Mouse (Mus musculus) spleen, adult 18-20 months (tissue): ENCODE measurements around the gene Tmem120a.
A peak's percentile ranks its signal among the peaks of the same experiment; 100 is the strongest.

Experiments
- DNase-seq, 2 experiments: peaks; one replicate each; pipeline ENCODE4 v3.0.0; 2022; ENCODE audit warnings: mixed read lengths in 2 of 2

The Tmem120a gene

GRCm38 (mm10) chr5:135743741-135744609 lies at the start of gene Tmem120a:
Tmem120a (minus strand) TSS chr5:135744448.
- peak; percentile 90 to 96 for DNase-seq

GRCm38 (mm10) chr5:135782901-135783300 lies 38.7 kb upstream of the Tmem120a start:
- DNase-seq = no peak

DNA sequence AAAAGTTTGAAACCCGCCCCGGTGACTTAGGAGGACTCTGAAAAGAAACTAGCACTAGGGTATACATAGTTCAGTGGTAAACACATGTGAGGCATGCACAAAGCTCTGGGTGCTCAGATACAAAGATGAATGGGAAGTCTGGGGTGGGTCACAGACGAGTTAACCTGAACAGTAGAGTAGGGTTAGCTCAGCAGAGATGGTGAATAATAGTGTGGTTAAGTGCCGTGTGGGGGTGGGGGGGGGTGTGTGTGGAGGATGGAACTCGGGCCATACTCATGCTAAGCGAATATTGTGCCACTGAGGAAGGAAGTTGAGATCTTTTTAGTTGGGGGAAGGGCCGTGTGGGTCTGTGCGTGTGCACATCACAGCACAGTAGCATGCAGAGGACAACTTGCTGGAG lies 36.1 kb upstream of the Tmem120a start:
- DNase-seq = no peak

- peak; percentile 96 to 99 for DNase-seq
Observed at GRCm38 (mm10) chr5:135778471-135779445, 34.5 kb upstream of the Tmem120a start, which contains the start of gene Mdh2. Mdh2 (plus strand) TSS chr5:135778480.

DNA sequence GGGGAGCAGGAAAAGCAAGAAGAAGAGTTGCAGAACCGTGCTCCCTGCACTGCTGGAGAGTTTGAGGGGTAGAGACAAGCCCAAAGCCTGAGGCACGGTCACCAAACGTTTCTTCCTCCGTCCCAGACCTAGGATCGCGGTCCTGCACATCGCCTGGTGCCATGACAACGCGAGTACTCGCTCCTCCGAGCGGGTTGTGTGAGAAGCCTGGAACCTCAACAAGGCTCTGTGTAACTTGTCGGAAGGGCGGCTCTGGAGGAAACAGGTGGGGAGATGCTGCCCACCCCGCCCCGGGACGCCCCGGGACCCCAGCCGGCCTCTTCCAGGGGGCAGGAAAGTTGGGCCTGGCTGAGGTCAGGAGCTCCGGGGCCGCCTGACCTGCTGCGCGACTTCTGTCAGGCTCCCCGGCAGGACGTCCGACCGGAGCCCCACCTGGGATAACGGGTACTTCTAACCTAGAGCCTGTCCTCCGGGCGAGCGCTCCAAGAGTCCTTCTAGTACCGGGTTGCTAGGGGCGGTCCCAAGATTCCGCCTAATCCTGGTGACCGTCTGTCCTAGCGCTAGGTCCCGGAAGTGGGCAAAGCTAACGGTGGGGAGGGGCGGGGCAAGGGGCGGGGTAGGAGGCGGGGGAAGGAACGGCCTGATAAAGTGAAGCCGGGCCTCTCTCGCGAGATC lies 33.7 kb upstream of the Tmem120a start, which contains the start of gene Styxl1:
TSS of gene Styxl1 (minus strand) at position 590 of the 675 bp plus-strand sequence.
- DNase-seq = no peak

DNA sequence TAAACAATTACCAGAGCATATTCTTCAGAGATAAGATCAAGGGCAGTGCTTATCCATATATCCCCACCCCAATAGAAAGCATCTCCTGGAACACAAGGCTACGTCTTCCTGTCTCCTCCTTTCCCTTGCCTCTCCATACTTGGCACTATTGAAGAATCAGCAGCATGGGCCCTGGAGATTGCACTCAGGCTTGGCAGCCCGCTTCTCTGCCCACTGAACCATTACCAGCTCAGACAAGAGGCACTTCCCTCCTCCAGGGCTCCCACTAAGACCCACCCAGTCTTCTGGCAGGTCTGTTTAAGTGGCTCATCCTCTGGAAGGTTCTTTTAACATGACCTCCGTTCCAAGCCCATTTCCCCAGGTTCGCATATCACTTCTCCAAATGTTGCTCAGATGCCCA lies 32.3 kb upstream of the Tmem120a start:
- DNase-seq = no peak

DNA sequence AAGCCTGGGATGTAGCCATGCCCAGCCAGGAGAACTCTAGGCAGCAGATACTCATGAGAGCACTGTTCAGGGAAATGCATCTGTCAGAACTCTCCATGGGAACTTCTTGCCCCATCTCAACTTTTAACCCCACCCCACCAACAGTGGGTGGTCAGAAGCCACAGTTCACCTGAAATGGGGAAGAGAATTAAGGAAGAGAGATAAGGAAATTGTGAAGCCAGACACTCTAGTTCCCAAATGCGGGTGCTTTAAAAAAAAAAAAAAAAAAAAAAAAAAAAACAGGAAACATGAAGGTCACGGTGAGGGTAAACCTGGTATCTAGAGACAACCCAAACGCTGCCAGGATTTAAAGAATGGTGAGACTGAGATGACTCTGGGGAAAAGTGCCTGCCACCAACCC lies 28.3 kb upstream of the Tmem120a start:
- no peak for DNase-seq

DNA sequence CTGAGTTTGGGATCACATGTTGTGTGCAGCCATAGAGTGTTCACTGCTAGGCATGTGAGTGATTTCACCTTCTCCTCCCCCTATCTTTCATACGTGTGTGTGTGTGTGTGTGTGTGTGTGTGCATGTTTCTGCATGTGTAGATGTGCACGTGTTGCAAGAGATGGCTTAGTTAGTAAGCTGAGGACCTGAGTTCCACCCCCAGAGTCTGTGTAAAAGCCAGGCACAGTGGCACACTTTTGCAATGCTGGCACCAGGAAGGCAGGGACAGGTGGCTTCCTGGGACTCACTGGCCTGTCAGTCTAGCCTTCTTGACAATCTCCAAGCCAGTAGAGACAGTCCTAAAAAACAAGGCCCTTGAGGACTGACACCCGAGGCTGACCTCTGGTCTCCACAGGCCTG lies 20.7 kb upstream of the Tmem120a start:
- no peak for DNase-seq

DNA sequence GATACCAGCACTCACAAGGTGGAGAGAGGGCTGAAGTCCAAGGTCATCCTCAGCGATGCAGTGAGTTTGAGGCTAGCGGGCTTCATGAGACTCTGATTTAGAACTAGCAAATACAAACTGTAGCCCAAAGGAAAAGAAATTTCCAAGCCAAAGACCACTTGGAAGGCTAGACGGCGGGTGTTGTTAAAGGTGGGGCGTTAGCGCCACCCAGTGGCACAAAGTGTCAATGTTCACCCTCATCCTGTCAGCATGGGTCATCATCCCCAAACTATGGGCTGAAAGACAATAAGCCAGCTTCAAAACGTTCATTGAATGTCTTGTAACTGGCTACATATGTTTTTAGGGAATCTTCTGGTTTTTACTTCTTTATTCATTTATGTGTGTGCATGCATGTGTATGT lies 19.3 kb upstream of the Tmem120a start:
- peak; percentile 28 to 70 for DNase-seq

DNA sequence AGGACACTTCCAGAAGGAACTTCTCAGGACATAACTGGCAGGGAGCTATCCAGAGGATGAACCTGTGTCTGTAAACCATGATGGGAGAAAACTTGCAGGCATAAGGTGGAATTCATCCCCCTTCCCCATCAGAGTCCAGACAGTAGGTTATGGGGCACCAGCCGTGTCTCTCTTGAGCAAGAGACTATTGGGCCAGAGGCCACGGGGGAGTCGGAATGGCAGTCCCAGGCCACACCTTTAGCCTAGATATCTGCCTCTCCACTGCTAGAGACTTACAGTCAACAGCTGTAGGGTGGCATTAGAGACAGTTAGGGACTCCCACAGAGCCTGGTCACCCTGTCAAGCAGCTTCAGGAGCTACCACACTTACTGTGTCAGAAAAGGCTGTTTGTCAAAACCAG lies 17.6 kb upstream of the Tmem120a start:
- DNase-seq = no peak

GRCm38 (mm10) chr5:135751595-135751994 lies 7.3 kb upstream of the Tmem120a start:
- DNase-seq = no peak

DNA sequence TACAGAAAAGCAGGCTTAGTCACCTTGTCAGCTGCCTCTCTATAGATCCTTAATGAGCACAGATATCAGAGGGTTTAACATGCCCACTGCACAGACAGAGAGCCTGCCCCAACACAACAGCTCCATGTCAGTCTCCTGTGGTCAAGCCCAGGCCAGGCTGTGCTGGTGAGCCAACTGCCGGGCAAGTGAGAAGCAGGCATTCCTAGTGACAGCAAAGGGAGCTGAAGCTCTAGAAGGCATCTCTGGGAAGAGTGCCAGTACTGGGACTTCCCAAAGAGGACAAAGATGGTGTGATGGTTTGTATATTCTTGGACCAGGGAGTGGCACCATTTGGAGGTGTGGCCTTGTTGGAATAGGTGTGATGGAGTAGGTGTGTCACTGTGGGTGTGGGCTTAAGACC lies 6.8 kb upstream of the Tmem120a start:
- no peak for DNase-seq

DNA sequence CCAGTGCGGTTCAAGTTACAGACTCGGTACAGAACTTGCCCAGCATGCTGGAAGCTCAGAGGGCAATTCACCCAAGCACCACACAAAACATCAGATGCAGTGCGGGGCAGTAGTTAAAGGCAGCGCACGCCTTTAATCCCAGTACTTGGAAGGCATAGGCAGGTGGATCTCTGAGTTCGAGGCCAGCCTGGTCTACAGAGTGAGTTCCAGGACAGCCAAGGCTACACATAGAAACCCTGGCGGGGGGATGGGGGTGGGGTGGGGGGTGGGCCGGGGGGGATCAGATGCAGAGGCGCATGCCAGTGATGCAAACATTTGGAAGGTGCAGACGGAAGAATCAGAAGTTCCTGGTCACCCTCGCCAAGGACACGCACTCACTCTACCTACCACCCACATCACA lies 494 bp upstream of the Tmem120a start:
- DNase-seq = no peak

DNA sequence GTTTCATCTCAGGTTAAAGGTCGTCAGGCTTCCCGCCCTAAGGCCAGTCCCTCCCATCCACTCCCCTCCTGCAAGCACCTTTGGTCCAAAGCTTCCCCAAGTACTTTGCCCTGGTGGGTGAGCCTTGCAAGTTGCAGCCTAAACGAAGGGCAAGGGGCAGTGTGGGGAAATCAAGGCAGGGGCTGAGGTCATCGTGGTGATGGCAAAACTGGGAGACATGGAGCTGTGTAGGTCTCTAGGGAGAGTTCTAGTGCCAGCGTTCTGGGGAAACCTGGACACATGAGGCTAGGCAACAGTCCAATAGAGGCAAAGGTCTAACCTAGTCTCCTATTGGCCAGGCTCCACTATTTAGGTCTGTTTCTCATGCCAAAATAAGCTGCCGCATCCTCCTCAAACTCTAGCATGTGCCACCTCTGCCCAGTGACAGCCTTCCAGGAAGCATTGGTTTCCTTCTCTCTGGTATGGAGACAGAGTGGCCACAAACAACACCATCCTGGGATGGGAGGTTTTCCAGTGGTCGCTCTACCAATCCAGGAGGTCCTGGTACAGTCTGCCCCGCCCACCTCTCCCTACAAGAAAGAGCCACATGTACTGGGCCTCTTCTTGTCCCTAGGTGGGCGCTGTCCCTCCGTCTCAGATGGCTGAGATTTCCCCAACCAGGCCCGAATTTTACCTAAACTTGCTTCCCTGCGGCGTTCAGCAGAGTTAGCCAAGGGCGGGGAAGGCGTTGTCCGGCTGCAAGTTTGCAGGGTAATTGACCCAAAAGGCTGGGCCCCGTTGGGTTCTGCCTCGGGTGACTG lies 1.1 kb downstream of the Tmem120a start:
- DNase-seq = no peak

DNA sequence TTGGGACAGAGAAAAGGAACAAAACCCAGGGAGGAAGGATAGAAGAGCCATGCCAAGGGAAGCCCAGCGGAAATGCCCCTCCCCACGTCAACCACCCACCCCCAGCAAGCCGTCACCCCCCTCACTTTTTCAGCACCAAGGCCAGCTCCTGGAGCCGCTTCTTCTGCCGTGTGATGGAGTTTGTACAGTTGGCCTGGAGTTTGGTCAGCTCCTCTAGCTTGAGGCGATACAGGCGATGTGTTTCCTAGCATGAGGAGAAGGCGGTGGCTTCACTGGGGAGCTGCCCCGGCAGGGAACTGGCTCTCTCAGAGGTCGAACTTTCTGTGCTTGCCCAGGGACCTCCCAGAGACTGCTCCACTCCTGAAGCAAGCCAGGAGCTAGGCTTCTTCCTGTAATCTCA lies 2.1 kb downstream of the Tmem120a start:
- DNase-seq = no peak

GRCm38 (mm10) chr5:135738266-135738665 lies 6.0 kb downstream of the Tmem120a start:
- no peak for DNase-seq

GRCm38 (mm10) chr5:135737154-135737553 lies 7.1 kb downstream of the Tmem120a start:
- no peak for DNase-seq

- DNase-seq = no peak
Observed at GRCm38 (mm10) chr5:135736544-135736943, 7.7 kb downstream of the Tmem120a start.

DNA sequence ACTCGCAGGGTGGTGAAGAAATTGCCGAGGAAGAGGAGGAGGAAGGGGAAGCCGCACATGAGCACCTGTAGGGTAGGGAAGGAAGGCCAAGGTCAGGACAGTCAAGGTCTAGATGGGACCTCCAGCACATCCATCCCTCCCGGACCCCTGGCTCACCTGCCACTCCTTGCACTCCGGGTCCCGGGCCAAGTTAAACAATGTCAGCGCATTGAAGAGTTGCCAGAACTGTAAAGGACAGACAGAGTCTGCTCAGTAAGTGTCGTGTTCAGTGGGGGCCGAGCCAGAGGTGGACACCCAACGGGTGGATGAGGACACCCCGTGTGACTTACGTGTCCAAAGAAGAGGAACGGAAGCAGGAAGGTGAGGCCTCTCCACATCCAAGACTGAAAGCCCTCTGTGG lies 8.5 kb downstream of the Tmem120a start:
- DNase-seq = no peak

- no peak for DNase-seq
Observed at GRCm38 (mm10) chr5:135734057-135734680, 10.1 kb downstream of the Tmem120a start.

GRCm38 (mm10) chr5:135733071-135733470 lies 11.2 kb downstream of the Tmem120a start:
- DNase-seq = no peak
